Mouse (Mus musculus): ENCODE results near the gene Jade2. TPM values are rescaled to one million over a fixed set of nuclear protein-coding genes. Genes with fewer than 3 reads are reported as not detected.

The Jade2 gene
- total and polyA plus RNA-seq, 3 experiments = 25.6 to 60.1 (median 58.2) TPM

GRCm38 (mm10) chr11:51856616-51857080 is 805 bp downstream of the Jade2 start:
- Histone ChIP-seq H3K36me3 (replicated peaks in 1 of 2; ENCODE audit: control insufficient read depth in 1 of 2, insufficient read depth in 1 of 2, low read length in 1 of 2) (peaks cover 0 to 12% of the 10 kb centered on the region in 2 experiments), H3K27ac (ENCODE audit: insufficient read depth, low read depth) (peak overlapping the region; percentile 90), H3K4me2 (ENCODE audit: insufficient read depth, low read depth, poor library complexity, severe bottlenecking) (peak overlapping the region; percentile 3; the same call in 1 of the 2 replicates), H3K9ac (ENCODE audit: insufficient read depth, low read depth) (peak overlapping the region; percentile 99), H3K4me3 (replicated peaks in 1 of 3; ENCODE audit: low read depth in 2 of 3, low read length in 2 of 3, poor library complexity in 1 of 3) (peak overlapping the region; percentile 72 to 85 (median 84)), H3K79me2 (replicated peaks; ENCODE audit: control insufficient read depth, extremely low read depth, insufficient read depth, poor library complexity, severe bottlenecking) (peaks cover 38% of the 10 kb centered on the region), H3K4me1 (ENCODE audit: control insufficient read depth in 1 of 2, insufficient read depth in 2 of 2) (peaks cover 11 to 39% of the 10 kb centered on the region in 2 experiments), H3K9me3 (replicated peaks; ENCODE audit: low read length) (peaks cover 13% of the 10 kb centered on the region), H3K27me3 (replicated peaks) (no peaks in the 10 kb centered on the region)
- no peak for TF ChIP-seq MAFK (IDR thresholded peaks at IDR 0.05; ENCODE audit: insufficient replicate concordance, low read length)
- TF ChIP-seq IRF4 (IDR thresholded peaks at IDR 0.05; ENCODE audit: low read depth, low read length) = no peak; the same call in 1 of the 2 replicates
- TF ChIP-seq MAX (IDR thresholded peaks at IDR 0.05; ENCODE audit: low read length) = no peak
- TF ChIP-seq HCFC1 (IDR thresholded peaks at IDR 0.05; ENCODE audit: low read depth, low read length) = no peak
- TF ChIP-seq ZKSCAN1 (IDR thresholded peaks at IDR 0.05; ENCODE audit: borderline replicate concordance, low read depth, low read length) = no peak
- no peak for TF ChIP-seq TCF12 (IDR thresholded peaks at IDR 0.05; ENCODE audit: low read depth, low read length)
- TF ChIP-seq USF2 (conservative IDR thresholded peaks at IDR 0.05; ENCODE audit: low read depth, low read length) = no peak
- TF ChIP-seq E2F4 (IDR thresholded peaks at IDR 0.05; ENCODE audit: insufficient replicate concordance, low read depth, low read length) = no peak
- no peak for TF ChIP-seq ELF1 (IDR thresholded peaks at IDR 0.05; ENCODE audit: low read depth, low read length)
- no peak for TF ChIP-seq ZMIZ1 (IDR thresholded peaks at IDR 0.05; ENCODE audit: low read depth, low read length)
- no peak for TF ChIP-seq POLR2A (IDR thresholded peaks at IDR 0.05; ENCODE audit: low read depth, low read length)
- no peak for TF ChIP-seq MEF2A (IDR thresholded peaks at IDR 0.05; ENCODE audit: borderline replicate concordance, low read depth, low read length)
- TF ChIP-seq ZC3H11A (IDR thresholded peaks at IDR 0.05; ENCODE audit: low read depth, low read length) = no peak
- no peak for TF ChIP-seq NRF1 (IDR thresholded peaks at IDR 0.05; ENCODE audit: low read depth, low read length)
- no peak for TF ChIP-seq CTCF (conservative IDR thresholded peaks at IDR 0.05 in 1 of 2, IDR thresholded peaks at IDR 0.05 in 1 of 2; ENCODE audit: low read depth in 2 of 2, low read length in 2 of 2)
- TF ChIP-seq USF1 (IDR thresholded peaks at IDR 0.05; ENCODE audit: low read depth, low read length) = no peak
- peak; percentile 56; the same call in 1 of the 2 replicates for TF ChIP-seq MAZ (IDR thresholded peaks at IDR 0.05; ENCODE audit: low read depth, low read length)
- TF ChIP-seq JUN (IDR thresholded peaks at IDR 0.05; ENCODE audit: insufficient read depth, low read depth, low read length) = no peak
- 0 out of 2 replicates have a peak, but pooled peaks have one; percentile 11 for TF ChIP-seq MXI1 (IDR thresholded peaks at IDR 0.05; ENCODE audit: low read depth, low read length)
- no peak for TF ChIP-seq ZNF384 (IDR thresholded peaks at IDR 0.05; ENCODE audit: low read depth, low read length)
- TF ChIP-seq MYC (IDR thresholded peaks at IDR 0.05; ENCODE audit: low read depth, low read length) = no peak
- TF ChIP-seq CHD1 (IDR thresholded peaks at IDR 0.05; ENCODE audit: low read depth, low read length) = no peak
- no peak for TF ChIP-seq TBP (conservative IDR thresholded peaks at IDR 0.05; ENCODE audit: low read depth, low read length)
- no peak for TF ChIP-seq POLR2AphosphoS2 (IDR thresholded peaks at IDR 0.05; ENCODE audit: low read depth, low read length)
- TF ChIP-seq GABPA (IDR thresholded peaks at IDR 0.05; ENCODE audit: insufficient replicate concordance, low read depth, low read length) = no peak
- no peak for TF ChIP-seq JUND (conservative IDR thresholded peaks at IDR 0.05; ENCODE audit: low read depth, low read length)
- peak; percentile 97 for TF ChIP-seq BHLHE40 (IDR thresholded peaks at IDR 0.05; ENCODE audit: low read depth, low read length)
- TF ChIP-seq RAD21 (IDR thresholded peaks at IDR 0.05; ENCODE audit: low read depth, low read length) = no peak
- no peak for TF ChIP-seq CHD2 (IDR thresholded peaks at IDR 0.05; ENCODE audit: low read length)
- no peak for TF ChIP-seq EP300 (IDR thresholded peaks at IDR 0.05; ENCODE audit: low read length)
- TF ChIP-seq PAX5 (IDR thresholded peaks at IDR 0.05; ENCODE audit: low read length) = no peak
- TF ChIP-seq UBTF (IDR thresholded peaks at IDR 0.05; ENCODE audit: low read depth, low read length) = no peak
- no peak for TF ChIP-seq SMC3 (IDR thresholded peaks at IDR 0.05; ENCODE audit: low read depth, low read length)
- no peak; the same call in 1 of the 2 replicates for TF ChIP-seq RCOR1 (conservative IDR thresholded peaks at IDR 0.05; ENCODE audit: low read depth, low read length)
- TF ChIP-seq NELFE (IDR thresholded peaks at IDR 0.05; ENCODE audit: low read depth, low read length) = peak; percentile 40; the same call in 1 of the 2 replicates
- TF ChIP-seq ETS1 (conservative IDR thresholded peaks at IDR 0.05; ENCODE audit: low read depth, low read length) = no peak; the same call in 1 of the 2 replicates
- TF ChIP-seq SIN3A (IDR thresholded peaks at IDR 0.05; ENCODE audit: low read length) = no peak
- 0 out of 2 replicates have a peak, but pooled peaks have one; percentile 13 for TF ChIP-seq KAT2A (IDR thresholded peaks at IDR 0.05; ENCODE audit: insufficient replicate concordance, low read length)
- no peak for DNase-seq (ENCODE audit: extremely low read depth)
- dilution Hi-C loops (cut with MboI; ENCODE audit: extremely low pct_ligation_motif_present, extremely low pct_unique_long_range_greater_than_20kb, low sequenced_read_pairs) = no loop called here
- in situ Hi-C loops (cut with MboI; ENCODE audit: low pct_ligation_motif_present, low pct_unique_long_range_greater_than_20kb, low sequenced_read_pairs) = no loop called here
